Mouse (Mus musculus) C2C12 (cell line): ENCODE data around the gene Tcea2.

Experiments
- CEBPB ChIP-seq: IDR thresholded peaks from one replicate; pipeline ENCODE4 v1.6.1; 2011; ENCODE audit warnings: low read depth, mild to moderate bottlenecking, control low read depth, moderate library complexity
- CTCF ChIP-seq: IDR thresholded peaks from one replicate; pipeline ENCODE4 v1.5.1; 2011; ENCODE audit not compliant: control insufficient read depth, insufficient read depth, insufficient read length
- FOSL1 ChIP-seq: IDR thresholded peaks from one replicate; pipeline ENCODE4 v1.8.0; 2011; ENCODE audit warnings: mild to moderate bottlenecking, low read length; ENCODE audit not compliant: poor library complexity, insufficient read depth, severe bottlenecking
- MYOD1 ChIP-seq: IDR thresholded peaks from one replicate; pipeline ENCODE4 v1.6.1; 2011; ENCODE audit warnings: low read depth; ENCODE audit not compliant: control insufficient read depth, insufficient read length
- USF1 ChIP-seq: IDR thresholded peaks from one replicate; pipeline ENCODE4 v1.6.1; 2011; ENCODE audit warnings: low read depth, mild to moderate bottlenecking, control low read depth, moderate library complexity

DNA sequence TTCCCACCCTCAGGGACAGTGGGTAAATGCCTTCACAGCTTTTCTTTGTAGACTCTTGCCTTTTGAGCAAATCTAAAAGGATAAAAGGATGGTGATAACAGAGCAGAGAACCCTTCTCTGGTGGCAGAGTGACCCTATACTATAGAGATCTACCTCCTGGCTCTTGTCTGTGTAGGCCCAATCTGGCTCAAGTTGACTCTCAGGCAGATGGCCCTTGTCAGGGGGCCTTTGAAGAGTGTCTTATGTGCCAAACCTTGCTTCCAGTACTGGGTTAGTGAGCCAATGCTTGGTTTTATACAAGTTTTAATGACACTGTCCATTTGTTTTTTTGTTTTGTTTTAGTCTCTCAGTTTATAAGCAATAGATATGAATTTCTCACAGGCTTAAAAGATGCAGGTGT is 41.1 kb downstream of the Tcea2 start:
- TF ChIP-seq CTCF = no peak
- no peak for TF ChIP-seq USF1
- TF ChIP-seq CEBPB = no peak
- no peak for TF ChIP-seq FOSL1
- TF ChIP-seq MYOD1 = no peak
